In genomic region chr1:72242581-72243143, GRCm38 (mm10) we compare ENCODE assay signal across 17 mouse cellular contexts. TPM values are rescaled to one million over a fixed set of nuclear protein-coding genes. Genes with fewer than 3 reads are reported as not detected.
"Had no signal": no experiment of that assay in that cellular context is flagged by ENCODE, and none has a peak within 500 bp of the region (broad histone marks: within the 10 kb centered on the region; RNA-seq: fewer than 3 reads in every experiment).

No protein-coding gene starts in this region.

- ATAC-seq: liver, postnatal 0 days had no signal

- H3K27me3 ChIP-seq: kidney, embryonic 15.5 days; lung, embryonic 15.5 days; megakaryocyte, embryonic 14.5 days had no signal

- H3K36me3 ChIP-seq: kidney, embryonic 15.5 days; limb, embryonic 10.5 days; liver, embryonic 13.5 days; lung, embryonic 15.5 days; midbrain, embryonic 12.5 days; neural tube, embryonic 13.5 days had no signal

- DNase-seq: kidney, adult 2 months; kidney, postnatal 14 days; liver, embryonic 13.5 days; liver, postnatal 0 days; lung, postnatal 14 days; right cerebral cortex, adult 18-20 months; right cerebral cortex, postnatal 4 days; spleen, adult 18-20 months; thymus, adult 18-20 months; thymus, postnatal 14 days had no signal

- H3K27ac ChIP-seq: macrophage had no signal

- H3K9me3 ChIP-seq: kidney, embryonic 15.5 days; limb, embryonic 10.5 days; liver, embryonic 13.5 days; lung, embryonic 15.5 days; megakaryocyte, embryonic 14.5 days; midbrain, embryonic 12.5 days; neural tube, embryonic 13.5 days had no signal

- H3K4me1 ChIP-seq: midbrain, embryonic 12.5 days had no signal

RNA-seq across cellular contexts. Expression of gene Tmem169, which starts 41.5 kb away (rescaled TPM):
- polyA plus RNA-seq: macrophage had no signal
